Mouse (Mus musculus) midbrain, embryonic 14.5 days (tissue): ENCODE measurements around the gene Gngt1. TPM values are rescaled to one million over a fixed set of nuclear protein-coding genes. Genes with fewer than 3 reads are reported as not detected.

ENCODE experiments used
- ATAC-seq: fragments of 200-750 bp; cut with Nextera tagmentation; 2 replicates; pipeline ENCODE4 v1.8.0; 2017; ENCODE audit warnings: moderate number of reproducible peaks, moderate library complexity; ENCODE audit not compliant: low FRiP score, low TSS enrichment
- DNase-seq: peaks from one replicate; pipeline ENCODE4 v3.0.0-alpha.2; 2015
- H3K27ac ChIP-seq: fragments of 300-500 bp; sonication (generic); replicated peaks from 2 replicates; pipeline ENCODE4 v1.5.1; 2014; ENCODE audit warnings: mild to moderate bottlenecking, low read depth, low read length, moderate library complexity
- H3K27me3 ChIP-seq: fragments of 300-500 bp; sonication (generic); 2 replicates; pipeline ENCODE4 v1.6.1; 2014; ENCODE audit warnings: low read length, control low read depth, mixed read lengths; ENCODE audit not compliant: control insufficient read depth, insufficient read depth
- H3K36me3 ChIP-seq: fragments of 300-500 bp; sonication (generic); 2 replicates; pipeline ENCODE4 v1.6.1; 2014; ENCODE audit warnings: low read length, control low read depth; ENCODE audit not compliant: control insufficient read depth, insufficient read depth
- H3K4me1 ChIP-seq: fragments of 300-500 bp; sonication (generic); 2 replicates; pipeline ENCODE4 v1.6.1; 2014; ENCODE audit warnings: mild to moderate bottlenecking, antibody characterized with exemption, low read length, control low read depth; ENCODE audit not compliant: control insufficient read depth, insufficient read depth
- H3K4me2 ChIP-seq: fragments of 300-500 bp; sonication (generic); 2 replicates; pipeline ENCODE4 v1.6.1; 2014; ENCODE audit warnings: mild to moderate bottlenecking, low read length, moderate library complexity
- H3K4me3 ChIP-seq: fragments of 300-500 bp; sonication (generic); replicated peaks from 2 replicates; pipeline ENCODE4 v1.5.1; 2014; ENCODE audit warnings: low read depth, low read length
- H3K9ac ChIP-seq: fragments of 300-500 bp; sonication (generic); replicated peaks from 2 replicates; pipeline ENCODE4 v1.6.1; 2014; ENCODE audit warnings: mild to moderate bottlenecking, low read length, moderate library complexity
- H3K9me3 ChIP-seq: fragments of 300-500 bp; sonication (generic); 2 replicates; pipeline ENCODE4 v1.6.1; 2016; ENCODE audit warnings: low read length, control low read depth, mixed read lengths; ENCODE audit not compliant: control insufficient read depth
- WGBS: fragments of 180-500 bp; shearing (Covaris S2); extraction: QIAGEN DNeasy Blood & Tissue Kit; methylation state at CpG from one replicate; pipeline ENCODE4 v1.1.7; 2014; 5-methylcytosine and 5-hydroxymethylcytosine counted together
- polyA plus RNA-seq: library from polyadenylated mRNA; unstranded; fragments of >200 nt; fragmentation: Nextera tagmentation; extraction: Ambion mirVana; gene quantifications from 2 replicates; pipeline ENCODE4 v1.2.1, GENCODE M21; 2014

Gene Gngt1
- polyA plus RNA-seq, result not detected in 2 replicates

GRCm38 (mm10) chr6:3993492-3993891 lies at the start of gene Gngt1:
Gene Gngt1, plus strand, starts transcription at chr6:3993792.
- H3K27ac ChIP-seq, result no peak within 1 kb of the TSS
- H3K9me3 ChIP-seq, result no peaks in the 10 kb centered on the region
- H3K4me2 ChIP-seq, result no peak within 1 kb of the TSS
- H3K4me3 ChIP-seq, result no peak within 1 kb of the TSS
- H3K4me1 ChIP-seq, result no peaks in the 10 kb centered on the region
- no peaks in the 10 kb centered on the region for H3K36me3 ChIP-seq
- H3K9ac ChIP-seq, result no peak within 1 kb of the TSS
- H3K27me3 ChIP-seq, result no peaks in the 10 kb centered on the region
- 87% methylated on average over 6 of the region's 6 CpGs for WGBS
- DNase-seq (no peak), ATAC-seq (no peak)

DNA sequence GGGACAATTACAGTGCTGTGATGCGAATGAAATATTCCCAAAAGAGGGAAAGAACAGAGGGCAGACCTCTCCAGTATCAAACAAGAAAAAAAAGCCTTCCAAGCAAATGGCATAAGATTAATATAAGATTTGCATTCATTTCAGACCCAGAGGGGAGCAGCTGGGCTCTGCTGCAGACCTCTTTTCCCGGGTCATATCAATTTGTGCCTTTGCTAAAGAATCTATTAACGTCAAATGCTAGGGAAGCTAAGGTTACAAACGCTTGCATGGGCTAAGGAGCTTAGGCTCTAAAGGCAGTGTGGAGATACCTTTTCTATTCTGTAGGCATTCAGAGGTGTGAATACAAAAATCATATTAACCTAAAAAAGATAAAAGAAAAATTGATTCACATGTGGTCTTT lies 38.6 kb upstream of the Gngt1 start:
- H3K9me3 ChIP-seq, result no peaks in the 10 kb centered on the region
- no peaks in the 10 kb centered on the region for H3K27me3 ChIP-seq
- no peak for ATAC-seq
- no peak overlapping the region for H3K9ac ChIP-seq
- no peak overlapping the region for H3K27ac ChIP-seq
- WGBS, result 10% methylated on average over 4 of the region's 4 CpGs
- no peak overlapping the region for H3K4me2 ChIP-seq
- H3K4me1 ChIP-seq, result no peaks in the 10 kb centered on the region
- peak; percentile 49 for DNase-seq
- no peak overlapping the region for H3K4me3 ChIP-seq
- no peaks in the 10 kb centered on the region for H3K36me3 ChIP-seq

DNA sequence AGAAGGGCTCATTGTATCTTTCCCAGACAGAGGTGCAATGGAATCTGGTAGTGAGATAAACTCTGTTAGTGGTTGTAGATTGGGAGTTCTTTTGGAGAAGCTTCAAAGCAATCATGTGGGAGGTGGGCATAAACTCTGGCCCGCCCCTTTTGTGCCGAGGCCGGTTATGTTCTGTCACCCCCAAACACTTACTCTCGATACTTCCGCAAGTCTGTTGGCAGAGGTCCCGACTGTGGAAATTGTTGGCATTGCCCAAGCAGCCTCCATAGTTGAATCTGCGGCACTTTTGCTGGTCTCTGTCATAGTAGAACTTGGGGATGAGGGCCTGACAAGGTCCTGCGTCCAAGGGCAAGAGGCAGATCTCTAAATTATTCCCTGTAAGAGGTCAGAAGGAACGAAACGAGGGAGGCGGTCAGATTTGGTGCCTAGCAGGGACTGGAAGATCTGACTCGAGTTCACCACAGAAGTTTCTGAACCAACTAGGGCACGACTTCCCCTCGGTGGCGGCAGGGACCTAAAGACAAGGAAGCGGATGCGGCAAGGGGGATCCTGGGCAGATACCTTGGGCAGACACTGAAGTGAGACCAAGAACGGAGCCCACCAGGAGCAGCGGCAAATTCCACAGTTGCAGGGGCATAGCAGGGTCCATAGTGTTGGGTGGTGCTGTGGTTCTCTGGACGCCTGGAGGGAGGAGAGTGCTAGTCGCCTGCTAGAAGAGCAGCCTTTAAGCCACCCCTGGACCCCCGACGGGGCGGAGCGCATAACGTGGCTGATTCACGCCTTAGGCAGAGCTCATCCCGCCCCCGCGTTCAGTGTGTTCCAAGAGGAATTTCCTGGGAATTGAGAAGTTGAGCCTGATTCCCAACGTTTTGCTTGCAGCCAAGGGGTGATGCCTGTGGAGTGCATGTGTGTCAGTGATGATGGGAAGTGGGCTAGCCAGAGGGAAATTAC lies 25.6 kb upstream of the Gngt1 start:
- H3K9ac ChIP-seq, result no peak overlapping the region
- H3K9me3 ChIP-seq, result no peaks in the 10 kb centered on the region
- DNase-seq (peak; percentile 4), ATAC-seq (no peak)
- no peaks in the 10 kb centered on the region for H3K27me3 ChIP-seq
- no peak overlapping the region for H3K27ac ChIP-seq
- H3K4me1 ChIP-seq, result no peaks in the 10 kb centered on the region
- peak overlapping the region; percentile 15; the same call in 1 of the 2 replicates for H3K4me2 ChIP-seq
- no peak overlapping the region for H3K4me3 ChIP-seq
- no peaks in the 10 kb centered on the region for H3K36me3 ChIP-seq
- WGBS, result 35% methylated on average over 31 of the region's 31 CpGs

DNA sequence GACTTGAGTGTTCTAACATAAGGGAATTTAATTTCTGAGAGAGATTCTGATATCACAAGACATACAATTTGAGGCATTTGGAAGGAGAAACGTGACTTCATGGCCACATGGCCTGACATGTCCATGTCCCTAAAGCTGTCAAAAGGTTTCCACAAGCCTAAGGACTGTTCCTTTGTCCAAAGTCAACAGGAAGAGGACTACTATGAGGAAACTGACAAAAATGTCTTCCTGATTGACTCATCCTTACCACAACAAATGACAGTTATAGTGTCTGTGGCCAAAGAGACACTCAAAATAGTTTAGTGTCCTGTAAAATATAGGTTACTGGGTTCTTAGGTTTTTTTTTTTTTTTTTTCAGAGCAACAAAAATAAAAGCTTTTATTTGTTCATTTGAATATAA lies 19.9 kb upstream of the Gngt1 start:
- 76% methylated on average over 1 of the region's 1 CpGs for WGBS
- no peaks in the 10 kb centered on the region for H3K36me3 ChIP-seq
- no peaks in the 10 kb centered on the region for H3K4me1 ChIP-seq
- no peak for ATAC-seq
- no peak overlapping the region for H3K27ac ChIP-seq
- H3K4me2 ChIP-seq, result no peak overlapping the region
- H3K4me3 ChIP-seq, result no peak overlapping the region
- H3K9ac ChIP-seq, result no peak overlapping the region
- H3K27me3 ChIP-seq, result no peaks in the 10 kb centered on the region
- no peak for DNase-seq
- H3K9me3 ChIP-seq, result no peaks in the 10 kb centered on the region

DNA sequence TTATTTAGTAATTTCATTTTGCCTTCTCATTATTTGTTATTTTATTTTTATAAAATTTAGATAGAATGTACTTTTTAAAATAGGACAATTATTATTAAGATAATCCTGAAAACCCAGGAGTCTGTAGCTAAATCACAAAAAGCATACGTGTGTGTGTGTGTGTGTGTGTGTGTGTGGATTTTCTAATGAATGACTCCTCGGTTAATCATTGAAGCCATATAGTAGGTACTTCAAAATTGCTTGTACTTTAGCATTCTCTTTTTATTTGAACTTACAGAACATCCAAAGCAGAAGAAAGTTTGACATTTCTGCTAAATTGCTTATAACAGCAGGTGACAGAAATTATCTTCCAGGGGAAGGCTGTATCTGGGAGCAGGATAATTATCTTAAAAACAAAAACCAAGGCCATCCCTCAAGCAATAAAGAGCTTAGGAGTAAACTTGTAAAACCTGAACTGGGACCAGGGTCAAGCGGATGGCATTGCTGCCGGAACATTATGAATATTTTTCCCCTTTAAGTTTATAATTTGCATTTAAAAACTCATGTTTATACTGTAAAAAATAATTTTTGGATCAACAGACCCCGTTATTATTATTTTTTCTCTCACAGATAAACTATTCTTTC lies 10.8 kb upstream of the Gngt1 start:
- Histone ChIP-seq H3K27me3 (no peaks in the 10 kb centered on the region), H3K9ac (no peak overlapping the region), H3K4me3 (no peak overlapping the region), H3K27ac (no peak overlapping the region), H3K4me2 (no peak overlapping the region), H3K4me1 (no peaks in the 10 kb centered on the region), H3K9me3 (no peaks in the 10 kb centered on the region), H3K36me3 (no peaks in the 10 kb centered on the region)
- ATAC-seq (no peak), DNase-seq (no peak)
- WGBS, result 90% methylated on average over 5 of the region's 5 CpGs

DNA sequence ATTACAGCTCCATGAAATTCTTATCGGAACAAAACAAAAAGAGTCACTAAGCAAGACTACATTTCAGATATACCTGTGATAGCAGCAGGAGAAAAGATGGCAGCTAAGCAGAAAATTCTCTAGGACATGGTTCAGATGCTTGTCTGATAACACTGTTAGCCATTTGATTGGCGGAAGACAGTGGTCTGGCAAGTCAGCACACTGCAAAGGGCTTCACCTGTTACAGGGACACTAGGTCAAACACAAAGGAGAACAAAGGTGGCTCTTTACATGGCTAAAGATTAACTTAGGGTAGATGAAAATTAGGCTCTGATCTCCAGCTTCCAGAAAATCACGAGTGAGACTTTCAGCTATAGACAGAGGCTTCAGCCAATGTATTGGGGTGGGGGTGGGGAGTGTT lies 4.8 kb upstream of the Gngt1 start, which contains the start of gene Tfpi2:
Tfpi2 (minus strand) TSS at position 170 of the 400 bp plus-strand sequence.
- H3K4me2 ChIP-seq, result no peak within 1 kb of the TSS
- ATAC-seq (no peak), DNase-seq (no peak)
- H3K9ac ChIP-seq, result no peak within 1 kb of the TSS
- H3K27me3 ChIP-seq, result no peaks in the 10 kb centered on the region
- no peaks in the 10 kb centered on the region for H3K9me3 ChIP-seq
- no peak within 1 kb of the TSS for H3K27ac ChIP-seq
- no peaks in the 10 kb centered on the region for H3K36me3 ChIP-seq
- WGBS, result 83% methylated on average over 3 of the region's 3 CpGs
- H3K4me1 ChIP-seq, result no peaks in the 10 kb centered on the region
- H3K4me3 ChIP-seq, result no peak within 1 kb of the TSS

DNA sequence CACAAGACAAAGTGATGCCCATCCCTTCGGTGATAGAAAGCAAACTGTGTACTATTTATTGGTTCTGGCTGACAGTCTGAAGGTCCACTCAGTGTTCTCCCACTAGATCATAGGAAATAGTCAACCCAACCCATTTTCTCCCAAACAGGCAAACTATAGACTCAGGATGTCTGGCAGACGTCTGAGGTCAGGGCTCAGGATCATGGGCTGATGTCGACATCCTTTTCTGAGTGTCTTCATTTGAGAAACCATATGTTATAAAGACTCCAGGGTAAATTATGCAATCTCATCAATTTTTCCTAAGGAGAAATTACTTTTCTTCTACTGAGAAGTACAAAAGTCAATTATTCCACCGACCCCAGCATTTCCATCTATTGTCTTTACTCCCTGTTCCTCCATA lies 4.5 kb downstream of the Gngt1 start:
- Histone ChIP-seq H3K27me3 (no peaks in the 10 kb centered on the region), H3K9ac (no peak overlapping the region), H3K36me3 (no peaks in the 10 kb centered on the region), H3K4me1 (no peaks in the 10 kb centered on the region), H3K4me2 (no peak overlapping the region), H3K27ac (no peak overlapping the region), H3K4me3 (no peak overlapping the region), H3K9me3 (no peaks in the 10 kb centered on the region)
- WGBS, result 88% methylated on average over 4 of the region's 4 CpGs
- DNase-seq, result no peak
- no peak for ATAC-seq

DNA sequence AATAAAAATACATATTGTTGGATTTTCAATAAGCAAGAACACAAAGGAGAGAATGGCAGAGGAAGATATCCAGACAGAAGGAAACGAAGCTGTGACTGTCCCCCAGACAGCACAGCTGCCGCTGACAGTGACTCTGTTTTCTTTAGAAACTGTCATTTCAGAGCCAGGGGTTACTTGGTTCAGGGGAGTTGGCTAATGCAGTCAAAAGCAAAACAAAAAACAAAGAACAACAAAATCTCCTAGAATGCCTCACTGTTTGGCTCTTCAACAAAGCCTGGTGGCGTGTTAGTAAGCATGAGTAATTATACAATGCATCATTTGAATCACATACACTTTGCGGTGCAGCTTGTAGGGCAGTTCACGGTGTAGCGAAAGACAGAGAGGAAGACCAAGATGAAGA lies 5.7 kb downstream of the Gngt1 start:
- Histone ChIP-seq H3K27me3 (no peaks in the 10 kb centered on the region), H3K27ac (no peak overlapping the region), H3K9me3 (no peaks in the 10 kb centered on the region), H3K36me3 (no peaks in the 10 kb centered on the region), H3K4me1 (0 out of 2 replicates have a peak, but pooled peaks cover 4% of the 10 kb centered on the region), H3K4me2 (no peak overlapping the region), H3K4me3 (no peak overlapping the region), H3K9ac (no peak overlapping the region)
- WGBS, result 70% methylated on average over 6 of the region's 6 CpGs
- DNase-seq, result peak; percentile 3
- ATAC-seq, result no peak
